Mouse (Mus musculus): ENCODE results near the gene Cramp1l. TPM values are rescaled to one million over a fixed set of nuclear protein-coding genes. Genes with fewer than 3 reads are reported as not detected.

Cramp1l gene
- polyA plus RNA-seq, 1 experiment from 2014 or later = 11.2 TPM

GRCm38 (mm10) chr17:24913984-24914383 lies 101.6 kb downstream of the Cramp1l start:
- no peak overlapping the region for H3K27ac ChIP-seq (ENCODE audit: low read depth, low read length)
- no peak for DNase-seq (ENCODE audit: low spot score, missing footprints)
- H3K9me3 ChIP-seq (ENCODE audit: control insufficient read depth, low read length) = no peaks in the 10 kb centered on the region
- H3K9ac ChIP-seq (ENCODE audit: low read length) = no peak overlapping the region
- no peaks in the 10 kb centered on the region for H3K27me3 ChIP-seq (ENCODE audit: control insufficient read depth, insufficient read depth, low read length)
- no peaks in the 10 kb centered on the region for H3K4me1 ChIP-seq (ENCODE audit: control insufficient read depth, insufficient read depth, low read length)
- ATAC-seq (ENCODE audit: low FRiP score) = no peak
- no peak overlapping the region for H3K4me2 ChIP-seq
- peaks cover 33% of the 10 kb centered on the region for H3K36me3 ChIP-seq (ENCODE audit: control insufficient read depth, insufficient read depth, low read length)
- no peak overlapping the region for H3K4me3 ChIP-seq (ENCODE audit: low read depth, low read length)

Other genes with a start within 250 kb of the Cramp1l start
- not detected in 2 replicates for gene Meiob, start 211.5 kb downstream of the Cramp1l start, polyA plus RNA-seq (2014; fragmentation: Nextera tagmentation; extraction: Ambion mirVana)
- gene Hagh, start 175.6 kb downstream of the Cramp1l start, polyA plus RNA-seq (2014; fragmentation: Nextera tagmentation; extraction: Ambion mirVana) = 28.2 and 31.0 TPM in 2 replicates
- 18.8 and 21.5 TPM in 2 replicates for gene Fahd1, start 165.4 kb downstream of the Cramp1l start, polyA plus RNA-seq (2014; fragmentation: Nextera tagmentation; extraction: Ambion mirVana)
- 0.08 TPM in 1 of 2 replicates, not detected in the other for gene Igfals, start 149.8 kb downstream of the Cramp1l start, polyA plus RNA-seq (2014; fragmentation: Nextera tagmentation; extraction: Ambion mirVana)
- gene Nubp2, start 129.4 kb downstream of the Cramp1l start, polyA plus RNA-seq (2014; fragmentation: Nextera tagmentation; extraction: Ambion mirVana) = 70.4 and 73.8 TPM in 2 replicates
- gene Spsb3, start 129.1 kb downstream of the Cramp1l start, polyA plus RNA-seq (2014; fragmentation: Nextera tagmentation; extraction: Ambion mirVana) = 37.3 and 44.4 TPM in 2 replicates
- gene Eme2, start 120.7 kb downstream of the Cramp1l start, polyA plus RNA-seq (2014; fragmentation: Nextera tagmentation; extraction: Ambion mirVana) = 18.4 and 20.8 TPM in 2 replicates
- 68.6 and 73.2 TPM in 2 replicates for gene Mrps34, start 120.7 kb downstream of the Cramp1l start, polyA plus RNA-seq (2014; fragmentation: Nextera tagmentation; extraction: Ambion mirVana)
- gene Nme3, start 119.3 kb downstream of the Cramp1l start, polyA plus RNA-seq (2014; fragmentation: Nextera tagmentation; extraction: Ambion mirVana) = 48.0 and 49.5 TPM in 2 replicates
- 31.7 and 36.5 TPM in 2 replicates for gene Mapk8ip3, start 78.8 kb downstream of the Cramp1l start, polyA plus RNA-seq (2014; fragmentation: Nextera tagmentation; extraction: Ambion mirVana)
- 283 and 284 TPM in 2 replicates for gene Jpt2, start 55.1 kb downstream of the Cramp1l start, polyA plus RNA-seq (2014; fragmentation: Nextera tagmentation; extraction: Ambion mirVana)
- gene Ift140, start 297 bp upstream of the Cramp1l start, polyA plus RNA-seq (2014; fragmentation: Nextera tagmentation; extraction: Ambion mirVana) = 20.9 and 21.2 TPM in 2 replicates
- gene Tmem204, start 67.8 kb upstream of the Cramp1l start, polyA plus RNA-seq (2014; fragmentation: Nextera tagmentation; extraction: Ambion mirVana) = 9.5 and 10.4 TPM in 2 replicates
- gene Telo2, start 100.2 kb upstream of the Cramp1l start, polyA plus RNA-seq (2014; fragmentation: Nextera tagmentation; extraction: Ambion mirVana) = 22.5 and 23.2 TPM in 2 replicates
- gene Ptx4, start 105.0 kb upstream of the Cramp1l start, polyA plus RNA-seq (2014; fragmentation: Nextera tagmentation; extraction: Ambion mirVana) = not detected in 2 replicates
- gene Clcn7, start 117.6 kb upstream of the Cramp1l start, polyA plus RNA-seq (2014; fragmentation: Nextera tagmentation; extraction: Ambion mirVana) = 16.7 and 20.4 TPM in 2 replicates
- not detected in 2 replicates for gene Ccdc154, start 146.7 kb upstream of the Cramp1l start, polyA plus RNA-seq (2014; fragmentation: Nextera tagmentation; extraction: Ambion mirVana)
- not detected in 2 replicates for gene Gm38655, start 159.7 kb upstream of the Cramp1l start, polyA plus RNA-seq (2014; fragmentation: Nextera tagmentation; extraction: Ambion mirVana)
- gene BC003965, start 168.8 kb upstream of the Cramp1l start, polyA plus RNA-seq (2014; fragmentation: Nextera tagmentation; extraction: Ambion mirVana) = 34.4 TPM in 2 replicates
- gene Unkl, start 172.6 kb upstream of the Cramp1l start, polyA plus RNA-seq (2014; fragmentation: Nextera tagmentation; extraction: Ambion mirVana) = 4.2 and 6.4 TPM in 2 replicates
- gene Gnptg, start 224.3 kb upstream of the Cramp1l start, polyA plus RNA-seq (2014; fragmentation: Nextera tagmentation; extraction: Ambion mirVana) = 59.5 and 63.2 TPM in 2 replicates
- gene Tsr3, start 224.4 kb upstream of the Cramp1l start, polyA plus RNA-seq (2014; fragmentation: Nextera tagmentation; extraction: Ambion mirVana) = 62.5 and 64.3 TPM in 2 replicates
- gene Baiap3, start 240.6 kb upstream of the Cramp1l start, polyA plus RNA-seq (2014; fragmentation: Nextera tagmentation; extraction: Ambion mirVana) = 1.3 and 1.4 TPM in 2 replicates

Measured in midbrain, embryonic 11.5 days (tissue).